Mouse (Mus musculus) CH12.LX (cell line): ENCODE results near the gene Col4a2.

ENCODE experiments used
- CHD2 ChIP-seq: IDR thresholded peaks from 2 replicates; pipeline ENCODE4 v1.6.1; 2011; ENCODE audit warnings: low read length, improper control_type of control experiment
- CTCF ChIP-seq, 2 experiments: IDR thresholded peaks in 1 of 2; conservative IDR thresholded peaks in 1 of 2; 2 replicates each; pipeline ENCODE4 v1.5.1; 2011 to 2012; ENCODE audit warnings: low read depth in 2 of 2, low read length in 2 of 2, improper control_type of control experiment in 1 of 2, inconsistent platforms in 1 of 2, mild to moderate bottlenecking in 1 of 2, moderate library complexity in 1 of 2
- ELF1 ChIP-seq: IDR thresholded peaks from 2 replicates; pipeline ENCODE4 v1.6.1; 2014; ENCODE audit warnings: low read depth, mild to moderate bottlenecking, inconsistent platforms, low read length, improper control_type of control experiment
- GABPA ChIP-seq: IDR thresholded peaks from 2 replicates; pipeline ENCODE4 v1.6.1; 2012; ENCODE audit warnings: low read depth, low read length, improper control_type of control experiment, inconsistent platforms; ENCODE audit not compliant: insufficient replicate concordance
- MAX ChIP-seq: IDR thresholded peaks from 2 replicates; pipeline ENCODE4 v1.6.1; 2011; ENCODE audit warnings: low read length, improper control_type of control experiment
- POLR2A ChIP-seq: IDR thresholded peaks from 2 replicates; pipeline ENCODE4 v1.6.1; 2011; ENCODE audit warnings: low read depth, mild to moderate bottlenecking, improper control_type of control experiment, low read length
- POLR2AphosphoS2 ChIP-seq: IDR thresholded peaks from 2 replicates; pipeline ENCODE4 v1.6.1; 2011; ENCODE audit warnings: low read depth, low read length, improper control_type of control experiment
- SMC3 ChIP-seq: IDR thresholded peaks from 2 replicates; pipeline ENCODE4 v1.6.1; 2011; ENCODE audit warnings: low read depth, low read length, improper control_type of control experiment
- TBP ChIP-seq: conservative IDR thresholded peaks from 2 replicates; pipeline ENCODE4 v1.6.1; 2011; ENCODE audit warnings: low read depth, low read length, improper control_type of control experiment
- USF1 ChIP-seq: IDR thresholded peaks from 2 replicates; pipeline ENCODE4 v1.6.1; 2014; ENCODE audit warnings: low read depth, mild to moderate bottlenecking, inconsistent platforms, low read length, improper control_type of control experiment
- ZC3H11A ChIP-seq: IDR thresholded peaks from 2 replicates; pipeline ENCODE4 v1.6.1; 2012; ENCODE audit warnings: low read depth, mild to moderate bottlenecking, inconsistent platforms, low read length, improper control_type of control experiment

DNA sequence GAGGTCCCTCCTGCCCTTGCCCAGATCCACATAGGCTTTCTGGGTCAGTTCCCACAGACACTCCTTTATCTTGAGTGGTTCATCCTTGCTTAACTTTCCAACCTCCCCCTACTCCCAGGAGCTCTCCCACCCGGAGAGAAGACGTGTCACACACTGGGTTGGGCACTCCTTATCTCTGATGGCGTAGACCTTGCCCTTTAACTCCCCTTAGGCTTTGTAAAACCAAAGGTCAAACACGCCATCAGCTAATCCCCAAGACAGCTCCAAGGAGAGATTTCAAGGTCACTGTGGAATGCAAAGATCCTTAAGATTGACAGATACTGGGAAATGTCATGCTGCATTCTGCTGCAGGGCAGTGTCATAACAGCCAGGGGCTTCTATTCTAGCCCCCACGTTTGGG is 3.4 kb upstream of the Col4a2 start:
- TF ChIP-seq GABPA (no peak), TBP (no peak), ZC3H11A (no peak), SMC3 (no peak), POLR2A (no peak), USF1 (no peak), CTCF (conservative IDR thresholded peaks at IDR 0.05 in 1 of 2, IDR thresholded peaks at IDR 0.05 in 1 of 2; ENCODE audit: low read depth in 2 of 2, low read length in 2 of 2) (no peak), ELF1 (no peak), MAX (no peak), CHD2 (no peak), POLR2AphosphoS2 (no peak)
